In the genomic region with DNA sequence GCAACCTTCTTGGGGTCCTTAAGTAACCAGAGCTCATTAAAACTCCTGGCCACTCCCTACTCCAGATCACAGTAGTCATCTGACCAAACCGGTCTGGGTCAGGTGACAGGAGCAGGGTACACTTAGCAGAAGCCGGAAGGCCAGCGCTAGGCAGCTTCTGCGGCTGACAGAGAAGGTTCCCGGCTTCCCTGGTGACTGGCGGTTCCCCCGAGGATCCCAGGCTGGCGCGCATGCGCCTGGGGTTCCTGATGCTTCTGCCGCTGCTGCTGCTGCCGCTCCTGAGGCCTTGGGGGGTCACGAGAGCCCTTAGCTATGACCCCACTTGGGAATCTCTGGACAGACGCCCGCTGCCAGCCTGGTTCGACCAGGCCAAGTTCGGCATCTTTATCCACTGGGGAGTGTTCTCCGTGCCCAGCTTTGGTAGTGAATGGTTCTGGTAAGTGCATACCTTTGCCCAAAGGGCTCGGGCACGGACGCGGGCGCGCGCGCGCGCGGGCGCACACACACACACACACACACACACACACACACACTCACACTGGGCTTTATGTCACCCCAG, we compare ENCODE assay signal across 8 mouse cellular contexts. TPM values are rescaled to one million over a fixed set of nuclear protein-coding genes. Genes with fewer than 3 reads are reported as not detected.
DNase-seq lines count a peak whose midpoint lies in the region; ATAC-seq and TF ChIP-seq lines count a peak whose summit lies in the region.

No protein-coding gene starts in this region.

- peak overlapping the region; percentile 34 for H3K9ac ChIP-seq in lung, postnatal 0 days (replicated peaks; ENCODE audit: low read depth)

- H3K4me3 ChIP-seq in hindbrain, embryonic 10.5 days, result peak overlapping the region; percentile 68
- peak overlapping the region; percentile 59 for H3K4me3 ChIP-seq in lung, postnatal 0 days (ENCODE audit: low read depth, low read length)

- TF ChIP-seq CTCF in lung, postnatal 0 days (IDR thresholded peaks at IDR 0.05), result no peak

- peak overlapping the region; percentile 78 for H3K4me2 ChIP-seq in lung, postnatal 0 days (replicated peaks; ENCODE audit: low read depth, low read length)

- H3K27me3 ChIP-seq in hindbrain, embryonic 10.5 days (ENCODE audit: insufficient read depth, poor library complexity, severe bottlenecking), result peaks cover 4% of the 10 kb centered on the region
- H3K27me3 ChIP-seq in lung, postnatal 0 days (replicated peaks; ENCODE audit: insufficient read depth, low read length), result no peaks in the 10 kb centered on the region

- no peaks in the 10 kb centered on the region for H3K9me3 ChIP-seq in hindbrain, embryonic 10.5 days
- no peaks in the 10 kb centered on the region for H3K9me3 ChIP-seq in lung, postnatal 0 days (ENCODE audit: low read length)

- H3K4me1 ChIP-seq in hindbrain, embryonic 10.5 days (replicated peaks), result peaks cover 13% of the 10 kb centered on the region; the same call in 1 of the 2 replicates
- no peaks in the 10 kb centered on the region for H3K4me1 ChIP-seq in lung, postnatal 0 days (ENCODE audit: insufficient read depth, low read depth, low read length)

- 0 out of 2 replicates have a peak, but pooled peaks have one; percentile 59 for TF ChIP-seq EP300 in lung, postnatal 0 days (IDR thresholded peaks at IDR 0.05)

- WGBS in hindbrain, embryonic 10.5 days, result under 1% methylated on average over 30 of the region's 30 CpGs
- WGBS in lung, postnatal 0 days, result under 1% methylated on average over 18 of the region's 30 CpGs

- peak; percentile 97 for ATAC-seq in frontal cortex, adult (ENCODE audit: low TSS enrichment)
- ATAC-seq in lung, postnatal 0 days, result peak; percentile 99

- peak; percentile 97 for DNase-seq in MN1 (ENCODE audit: low spot score)
- DNase-seq in cerebellum, adult 9-10 months, result peak; percentile 86
- DNase-seq in hindbrain, embryonic 10.5 days (ENCODE audit: low spot score), result peak; percentile 84
- DNase-seq in layer of hippocampus, adult 9-11 months, result peak; percentile 91
- peak; percentile 97 for DNase-seq in lung, postnatal 0 days (ENCODE audit: low spot score)
- DNase-seq in ovary, postnatal 14 days (ENCODE audit: low spot score), result peak; percentile 67
- peak; percentile 91 for DNase-seq in thymus, postnatal 14 days

- peak overlapping the region; percentile 83 for H3K27ac ChIP-seq in hindbrain, embryonic 10.5 days
- peak overlapping the region; percentile 71 for H3K27ac ChIP-seq in lung, postnatal 0 days (ENCODE audit: low read length)

- H3K36me3 ChIP-seq in hindbrain, embryonic 10.5 days, result 0 out of 2 replicates have a peak, but pooled peaks cover 4% of the 10 kb centered on the region
- no peaks in the 10 kb centered on the region for H3K36me3 ChIP-seq in lung, postnatal 0 days (ENCODE audit: insufficient read depth, low read length)

RNA-seq across cellular contexts. Expression of a gene that starts 1.7 kb away (rescaled TPM):
- 20.4 and 23.4 TPM in 2 replicates for polyA plus RNA-seq in hindbrain, embryonic 10.5 days (2016; fragmentation: Nextera tagmentation; extraction: Ambion mirVana)
- 95.6 and 103 TPM in 2 replicates for polyA plus RNA-seq in lung, postnatal 0 days (2015; fragmentation: Nextera tagmentation; extraction: Ambion mirVana)

RNA-seq across cellular contexts. Expression of a gene that starts 26.8 kb away (rescaled TPM):
- 10.7 and 11.0 TPM in 2 replicates for polyA plus RNA-seq in hindbrain, embryonic 10.5 days (2016; fragmentation: Nextera tagmentation; extraction: Ambion mirVana)
- 24.7 and 32.3 TPM in 2 replicates for polyA plus RNA-seq in lung, postnatal 0 days (2015; fragmentation: Nextera tagmentation; extraction: Ambion mirVana)

RNA-seq across cellular contexts. Expression of a gene that starts 51.7 kb away (rescaled TPM):
- 4.2 and 5.3 TPM in 2 replicates for polyA plus RNA-seq in hindbrain, embryonic 10.5 days (2016; fragmentation: Nextera tagmentation; extraction: Ambion mirVana)
- polyA plus RNA-seq in lung, postnatal 0 days (2015; fragmentation: Nextera tagmentation; extraction: Ambion mirVana), result 2.9 and 3.4 TPM in 2 replicates

RNA-seq across cellular contexts. Expression of a gene that starts 51.9 kb away (rescaled TPM):
- polyA plus RNA-seq in hindbrain, embryonic 10.5 days (2016; fragmentation: Nextera tagmentation; extraction: Ambion mirVana), result 15.6 and 19.6 TPM in 2 replicates
- 24.3 and 26.9 TPM in 2 replicates for polyA plus RNA-seq in lung, postnatal 0 days (2015; fragmentation: Nextera tagmentation; extraction: Ambion mirVana)

Comparison
In these comparisons a context has a peak if more than half of its experiments do, and no peak if none do; other contexts are left out.
1. Peak in every context shown above with its lines: DNase-seq, ATAC-seq, H3K4me3 ChIP-seq and H3K27ac ChIP-seq.